Mouse (Mus musculus) spleen, adult 2 months (tissue): Measurements from ENCODE around the gene Abhd6. TPM values are rescaled to one million over a fixed set of nuclear protein-coding genes. Genes with fewer than 3 reads are reported as not detected.
"Not testable (repeated sequence)": the region's sequence is repeated elsewhere in the genome, so short reads cannot be mapped to it uniquely, and the experiment has no call there.

Experiments
- DNase-seq, 2 experiments: peaks; one replicate each; pipeline versions ENCODE4 v3.0.0 to v3.0.0-alpha.2; 2012 to 2021; ENCODE audit warnings: low spot score in 2 of 2, low read depth in 1 of 2
- H3K27ac ChIP-seq: fragments of 200-500 bp; 2 replicates; pipeline ENCODE4 v1.5.1; 2012; ENCODE audit warnings: low read length, inconsistent platforms; ENCODE audit not compliant: insufficient read depth
- H3K27me3 ChIP-seq: fragments of 200-500 bp; 2 replicates; pipeline ENCODE4 v1.6.1; 2012; ENCODE audit warnings: mild to moderate bottlenecking, moderate library complexity, low read length, inconsistent platforms; ENCODE audit not compliant: control insufficient read depth, insufficient read depth
- H3K36me3 ChIP-seq: fragments of 200-500 bp; 2 replicates; pipeline ENCODE4 v1.6.1; 2012; ENCODE audit warnings: mild to moderate bottlenecking, low read length, inconsistent platforms; ENCODE audit not compliant: control insufficient read depth, insufficient read depth
- H3K4me1 ChIP-seq: fragments of 200-500 bp; 2 replicates; pipeline ENCODE4 v1.6.1; 2011; ENCODE audit warnings: inconsistent platforms; ENCODE audit not compliant: control insufficient read depth, insufficient read depth, insufficient read length
- H3K4me3 ChIP-seq: fragments of 200-500 bp; 2 replicates; pipeline ENCODE4 v1.5.1; 2011; ENCODE audit warnings: mild to moderate bottlenecking, inconsistent platforms; ENCODE audit not compliant: insufficient read depth, insufficient read length; ENCODE audit errors: extremely low read depth
- CTCF ChIP-seq: fragments of 200-500 bp; IDR thresholded peaks from 2 replicates; pipeline ENCODE4 v1.5.1; 2011; ENCODE audit warnings: mild to moderate bottlenecking, inconsistent platforms; ENCODE audit not compliant: insufficient read depth, insufficient read length, insufficient replicate concordance; ENCODE audit errors: extremely low read depth
- POLR2A ChIP-seq: fragments of 200-500 bp; IDR thresholded peaks from 2 replicates; pipeline ENCODE4 v1.6.1; 2011; ENCODE audit warnings: low read depth, low read length, inconsistent platforms
- WGBS: fragments of 180-500 bp; shearing (Covaris S2); methylation state at CpG from one replicate; pipeline ENCODE4 v1.1.7; 2018; 5-methylcytosine and 5-hydroxymethylcytosine counted together
- polyA plus RNA-seq: library from polyadenylated mRNA; depleted of rRNA; stranded (reverse); fragments of >200 nt; gene quantifications from 2 replicates; pipeline ENCODE4 v1.2.3, GENCODE M21; 2012

Abhd6 gene
- polyA plus RNA-seq, 1 experiment: 8.6 TPM

GRCm38 (mm10) chr14:8003727-8004670 is 1.3 kb downstream of the Abhd6 start:
- Histone ChIP-seq H3K27me3 (no peaks in the 10 kb centered on the region), H3K27ac (no peak overlapping the region), H3K4me3 (peak overlapping the region; percentile 71), H3K36me3 (no peaks in the 10 kb centered on the region), H3K4me1 (peaks cover 5% of the 10 kb centered on the region)
- no peak for DNase-seq
- WGBS: 30% methylated on average over 18 of the region's 18 CpGs
- TF ChIP-seq POLR2A (no peak), CTCF (no peak)

- not testable (repeated sequence) for H3K4me1 ChIP-seq, H3K36me3 ChIP-seq, H3K27ac ChIP-seq, H3K4me3 ChIP-seq, H3K27me3 ChIP-seq, DNase-seq
- WGBS: 69% methylated on average over 3 of the region's 3 CpGs
Measured at GRCm38 (mm10) chr14:8006061-8006460, 3.4 kb downstream of the Abhd6 start.

- no peaks in the 10 kb centered on the region for H3K27me3 ChIP-seq
- H3K4me3 ChIP-seq: no peak overlapping the region
- no peak for DNase-seq
- H3K27ac ChIP-seq: no peak overlapping the region
- TF ChIP-seq CTCF (no peak), POLR2A (no peak)
- H3K36me3 ChIP-seq: no peaks in the 10 kb centered on the region
- H3K4me1 ChIP-seq: peaks cover 5% of the 10 kb centered on the region
Measured at GRCm38 (mm10) chr14:8007084-8007483, 4.4 kb downstream of the Abhd6 start.

GRCm38 (mm10) chr14:8007486-8007885 is 4.8 kb downstream of the Abhd6 start:
- 35% methylated on average over 2 of the region's 2 CpGs for WGBS
- H3K27me3 ChIP-seq: no peaks in the 10 kb centered on the region
- no peak for DNase-seq

GRCm38 (mm10) chr14:8007923-8008322 is 5.2 kb downstream of the Abhd6 start:
- no peak for TF ChIP-seq POLR2A
- no peak for TF ChIP-seq CTCF
- 82% methylated on average over 10 of the region's 10 CpGs for WGBS
- no peak overlapping the region for H3K4me3 ChIP-seq
- H3K27ac ChIP-seq: peak overlapping the region; percentile 20
- DNase-seq: no peak
- H3K27me3 ChIP-seq: no peaks in the 10 kb centered on the region
- peaks cover 5% of the 10 kb centered on the region for H3K4me1 ChIP-seq
- no peaks in the 10 kb centered on the region for H3K36me3 ChIP-seq

More at GRCm38 (mm10) chr14:8007486-8007885, 4.8 kb downstream of the Abhd6 start:
- Histone ChIP-seq H3K4me3 (no peak overlapping the region), H3K4me1 (peaks cover 5% of the 10 kb centered on the region), H3K27ac (0 out of 2 replicates have a peak overlapping the region, but pooled peaks have one; percentile 20), H3K36me3 (no peaks in the 10 kb centered on the region)
- TF ChIP-seq CTCF: no peak

GRCm38 (mm10) chr14:8011297-8011696 is 8.6 kb downstream of the Abhd6 start:
- no peak for DNase-seq
- 91% methylated on average over 2 of the region's 2 CpGs for WGBS
- Histone ChIP-seq H3K4me3 (no peak overlapping the region), H3K27me3 (no peaks in the 10 kb centered on the region), H3K4me1 (no peaks in the 10 kb centered on the region), H3K36me3 (no peaks in the 10 kb centered on the region), H3K27ac (no peak overlapping the region)
- no peak for TF ChIP-seq POLR2A
- TF ChIP-seq CTCF: no peak

GRCm38 (mm10) chr14:8011938-8012337 is 9.2 kb downstream of the Abhd6 start:
- TF ChIP-seq CTCF (no peak), POLR2A (no peak)
- no peaks in the 10 kb centered on the region for H3K36me3 ChIP-seq
- H3K27me3 ChIP-seq: no peaks in the 10 kb centered on the region
- H3K4me3 ChIP-seq: no peak overlapping the region
- no peak overlapping the region for H3K27ac ChIP-seq
- no peak for DNase-seq
- WGBS: 87% methylated on average over 6 of the region's 6 CpGs
- H3K4me1 ChIP-seq: no peaks in the 10 kb centered on the region
